Mouse (Mus musculus) testis, adult 2 months (tissue): ENCODE measurements around the gene Gnptab. TPM values are rescaled to one million over a fixed set of nuclear protein-coding genes. Genes with fewer than 3 reads are reported as not detected.

Experiments
- H3K27ac ChIP-seq: fragments of 200-500 bp; 2 replicates; pipeline ENCODE4 v1.5.1; 2012; ENCODE audit warnings: low read depth, low read length; ENCODE audit not compliant: control insufficient read depth, insufficient read depth
- H3K27me3 ChIP-seq: fragments of 200-500 bp; 2 replicates; pipeline ENCODE4 v1.6.1; 2012; ENCODE audit warnings: mild to moderate bottlenecking, low read length, moderate library complexity; ENCODE audit not compliant: control insufficient read depth, insufficient read depth
- H3K36me3 ChIP-seq: fragments of 200-500 bp; 2 replicates; pipeline ENCODE4 v1.6.1; 2012; ENCODE audit warnings: mild to moderate bottlenecking, low read length; ENCODE audit not compliant: control insufficient read depth, insufficient read depth
- H3K4me1 ChIP-seq: fragments of 200-500 bp; 2 replicates; pipeline ENCODE4 v1.6.1; 2012; ENCODE audit warnings: low read length; ENCODE audit not compliant: control insufficient read depth, insufficient read depth
- H3K4me3 ChIP-seq: fragments of 200-500 bp; 2 replicates; pipeline ENCODE4 v1.5.1; 2012; ENCODE audit warnings: low read depth, mild to moderate bottlenecking, low read length, moderate library complexity, mixed read lengths; ENCODE audit not compliant: control insufficient read depth
- CTCF ChIP-seq: fragments of 200-500 bp; IDR thresholded peaks from 2 replicates; pipeline ENCODE4 v1.5.1; 2012; ENCODE audit warnings: low read depth, mild to moderate bottlenecking, inconsistent platforms, low read length, moderate library complexity; ENCODE audit not compliant: control insufficient read depth, insufficient read depth, insufficient replicate concordance
- POLR2A ChIP-seq: fragments of 200-500 bp; IDR thresholded peaks from 2 replicates; pipeline ENCODE4 v1.6.1; 2012; ENCODE audit warnings: low read depth, mild to moderate bottlenecking, inconsistent platforms, low read length, moderate library complexity; ENCODE audit not compliant: control insufficient read depth
- polyA plus RNA-seq: library from polyadenylated mRNA; depleted of rRNA; stranded (reverse); fragments of >200 nt; gene quantifications from 2 replicates; pipeline ENCODE4 v1.2.3, GENCODE M21; 2012

Gene Gnptab
- polyA plus RNA-seq, 1 experiment = 10.0 TPM

- H3K27ac ChIP-seq = no peak overlapping the region
- H3K27me3 ChIP-seq = no peaks in the 10 kb centered on the region
- H3K4me1 ChIP-seq = peaks cover 19% of the 10 kb centered on the region
- TF ChIP-seq POLR2A = no peak
- no peak for TF ChIP-seq CTCF
- no peaks in the 10 kb centered on the region for H3K36me3 ChIP-seq
- H3K4me3 ChIP-seq = no peak overlapping the region
Observed at GRCm38 (mm10) chr10:88377666-88378065, 1.3 kb upstream of the Gnptab start.

- TF ChIP-seq CTCF (no peak), POLR2A (no peak)
- no peak overlapping the region for H3K27ac ChIP-seq
Observed at GRCm38 (mm10) chr10:88380002-88380401, 1.1 kb downstream of the Gnptab start.

GRCm38 (mm10) chr10:88380430-88381060 lies 1.6 kb downstream of the Gnptab start:
- TF ChIP-seq POLR2A (no peak), CTCF (no peak)
- H3K4me1 ChIP-seq = peaks cover 15% of the 10 kb centered on the region
- H3K27me3 ChIP-seq = no peaks in the 10 kb centered on the region
- H3K36me3 ChIP-seq = no peaks in the 10 kb centered on the region
- H3K4me3 ChIP-seq = no peak overlapping the region
- H3K27ac ChIP-seq = no peak overlapping the region

More at GRCm38 (mm10) chr10:88380002-88380401, 1.1 kb downstream of the Gnptab start:
- H3K36me3 ChIP-seq = no peaks in the 10 kb centered on the region
- H3K27me3 ChIP-seq = no peaks in the 10 kb centered on the region
- H3K4me3 ChIP-seq = peak overlapping the region; percentile 98
- peaks cover 17% of the 10 kb centered on the region for H3K4me1 ChIP-seq

GRCm38 (mm10) chr10:88381286-88381685 lies 2.4 kb downstream of the Gnptab start:
- peaks cover 12% of the 10 kb centered on the region for H3K4me1 ChIP-seq
- H3K4me3 ChIP-seq = no peak overlapping the region
- no peak overlapping the region for H3K27ac ChIP-seq
- no peaks in the 10 kb centered on the region for H3K27me3 ChIP-seq
- no peak for TF ChIP-seq POLR2A
- no peak for TF ChIP-seq CTCF
- H3K36me3 ChIP-seq = no peaks in the 10 kb centered on the region

GRCm38 (mm10) chr10:88382009-88382408 lies 3.1 kb downstream of the Gnptab start:
- H3K27me3 ChIP-seq = no peaks in the 10 kb centered on the region
- H3K36me3 ChIP-seq = no peaks in the 10 kb centered on the region
- TF ChIP-seq CTCF = no peak
- TF ChIP-seq POLR2A = no peak
- peaks cover 9% of the 10 kb centered on the region for H3K4me1 ChIP-seq
- H3K27ac ChIP-seq = no peak overlapping the region
- no peak overlapping the region for H3K4me3 ChIP-seq

GRCm38 (mm10) chr10:88383479-88383878 lies 4.5 kb downstream of the Gnptab start:
- peaks cover 5% of the 10 kb centered on the region for H3K4me1 ChIP-seq
- H3K27me3 ChIP-seq = no peaks in the 10 kb centered on the region
- H3K27ac ChIP-seq = no peak overlapping the region
- TF ChIP-seq CTCF (no peak), POLR2A (no peak)
- H3K36me3 ChIP-seq = no peaks in the 10 kb centered on the region
- H3K4me3 ChIP-seq = no peak overlapping the region

- H3K4me1 ChIP-seq = peaks cover 5% of the 10 kb centered on the region
- no peak for TF ChIP-seq POLR2A
- TF ChIP-seq CTCF = no peak
- H3K36me3 ChIP-seq = no peaks in the 10 kb centered on the region
- H3K27me3 ChIP-seq = no peaks in the 10 kb centered on the region
- H3K4me3 ChIP-seq = no peak overlapping the region
- no peak overlapping the region for H3K27ac ChIP-seq
Observed at GRCm38 (mm10) chr10:88384081-88384480, 5.1 kb downstream of the Gnptab start.
